In genomic region chr14:27376115-27376648, GRCm38 (mm10) we compare ENCODE assay signal across 10 mouse cellular contexts. TPM values are rescaled to one million over a fixed set of nuclear protein-coding genes. Genes with fewer than 3 reads are reported as not detected.
A peak's percentile ranks its signal among the peaks of the same experiment; 100 is the strongest.
DNase-seq lines count a peak whose midpoint lies in the region; ATAC-seq and TF ChIP-seq lines count a peak whose summit lies in the region.
"Had no signal": no experiment of that assay in that cellular context is flagged by ENCODE, and none has a peak within 500 bp of the region (broad histone marks: within the 10 kb centered on the region; RNA-seq: fewer than 3 reads in every experiment).

No protein-coding gene starts in this region.

- H3K9ac ChIP-seq in limb, embryonic 14.5 days (ENCODE audit: low read depth, low read length, severe bottlenecking) = no peak overlapping the region
- H3K9ac ChIP-seq in midbrain, postnatal 0 days (replicated peaks; ENCODE audit: low read length, poor library complexity, severe bottlenecking) = no peak overlapping the region
- H3K9ac ChIP-seq: embryonic facial prominence, embryonic 12.5 days had no signal

- peak overlapping the region; percentile 39; the same call in 1 of the 2 replicates for H3K27ac ChIP-seq in limb, embryonic 14.5 days (replicated peaks; ENCODE audit: low read depth, low read length)
- H3K27ac ChIP-seq in midbrain, postnatal 0 days (ENCODE audit: low read depth, low read length) = no peak overlapping the region
- H3K27ac ChIP-seq: embryonic facial prominence, embryonic 12.5 days had no signal

- no peaks in the 10 kb centered on the region for H3K9me3 ChIP-seq in limb, embryonic 14.5 days (ENCODE audit: control insufficient read depth, low read length)
- no peaks in the 10 kb centered on the region for H3K9me3 ChIP-seq in midbrain, postnatal 0 days (ENCODE audit: low read length)
- H3K9me3 ChIP-seq: embryonic facial prominence, embryonic 12.5 days had no signal

- peak; percentile 80 for DNase-seq in heart, adult 11 months
- no peak for DNase-seq in heart, postnatal 36 days
- DNase-seq in urinary bladder, adult 2 months (ENCODE audit: low spot score) = peak; percentile 42
- DNase-seq in urinary bladder, postnatal 10 days (ENCODE audit: low spot score) = no peak
- no peak for DNase-seq in limb, embryonic 14.5 days (ENCODE audit: low spot score)
- peak; percentile 40 for DNase-seq in urinary bladder, postnatal 25 days (ENCODE audit: low spot score)
- no peak for DNase-seq in midbrain, postnatal 0 days (ENCODE audit: low spot score)
- no peak for DNase-seq in T-cell, adult 2 months (ENCODE audit: low spot score)
- DNase-seq: gastrocnemius, postnatal 14 days had no signal

- no peaks in the 10 kb centered on the region for H3K36me3 ChIP-seq in limb, embryonic 14.5 days (ENCODE audit: control insufficient read depth, insufficient read depth, low read length)
- H3K36me3 ChIP-seq in midbrain, postnatal 0 days (ENCODE audit: insufficient read depth, low read length) = no peaks in the 10 kb centered on the region
- H3K36me3 ChIP-seq: embryonic facial prominence, embryonic 12.5 days had no signal

- TF ChIP-seq POLR2A in limb, embryonic 14.5 days (IDR thresholded peaks at IDR 0.05; ENCODE audit: borderline replicate concordance, extremely low read depth, insufficient read depth, insufficient read length) = no peak

- H3K4me3 ChIP-seq in limb, embryonic 14.5 days (replicated peaks; ENCODE audit: low read length) = no peak overlapping the region
- no peak overlapping the region for H3K4me3 ChIP-seq in midbrain, postnatal 0 days (ENCODE audit: low read depth, low read length)
- H3K4me3 ChIP-seq: embryonic facial prominence, embryonic 12.5 days had no signal

- H3K27me3 ChIP-seq in limb, embryonic 14.5 days (ENCODE audit: control insufficient read depth, insufficient read depth, low read length) = no peaks in the 10 kb centered on the region
- H3K27me3 ChIP-seq in midbrain, postnatal 0 days (ENCODE audit: insufficient read depth, low read length) = no peaks in the 10 kb centered on the region
- H3K27me3 ChIP-seq: embryonic facial prominence, embryonic 12.5 days had no signal

- H3K4me1 ChIP-seq in limb, embryonic 14.5 days (ENCODE audit: control insufficient read depth, insufficient read depth, low read length) = peaks cover 11% of the 10 kb centered on the region
- H3K4me1 ChIP-seq in midbrain, postnatal 0 days (ENCODE audit: insufficient read depth, low read length) = no peaks in the 10 kb centered on the region

- TF ChIP-seq CTCF in midbrain, postnatal 0 days (IDR thresholded peaks at IDR 0.05) = no peak

- no peak overlapping the region for H3K4me2 ChIP-seq in limb, embryonic 14.5 days (replicated peaks; ENCODE audit: low read depth, low read length, severe bottlenecking)
- H3K4me2 ChIP-seq in midbrain, postnatal 0 days (ENCODE audit: low read depth, low read length, poor library complexity, severe bottlenecking) = no peak overlapping the region
- H3K4me2 ChIP-seq: embryonic facial prominence, embryonic 12.5 days had no signal

- ATAC-seq in limb, embryonic 14.5 days (ENCODE audit: low FRiP score, low read depth) = no peak
- no peak for ATAC-seq in midbrain, postnatal 0 days (ENCODE audit: low FRiP score)

- intact Hi-C loops in heart, postnatal 36 days (cut with DNase I) = no loop called here

- WGBS in limb, embryonic 14.5 days = 49% methylated on average over 5 of the region's 5 CpGs
- WGBS in midbrain, postnatal 0 days = 63% methylated on average over 5 of the region's 5 CpGs

RNA-seq across cellular contexts. Expression of gene Fam208a, which starts 52.5 kb away (rescaled TPM):
- 10 to 100 TPM; 11.2 to 11.4 TPM for total RNA-seq in heart, postnatal 36 days (2021)
- 33.8 and 40.6 TPM in 2 replicates for polyA plus RNA-seq in urinary bladder, adult 2 months (2012; rRNA removed)
- polyA plus RNA-seq in limb, embryonic 14.5 days (2012; rRNA removed) = 29.8 and 33.1 TPM in 2 replicates
- 11.1 and 11.8 TPM in 2 replicates for polyA plus RNA-seq in limb, embryonic 14.5 days (2014; fragmentation: Nextera tagmentation; extraction: Ambion mirVana)
- total RNA-seq in midbrain, postnatal 0 days (2014; rRNA removed) = 32.9 and 45.7 TPM in 2 replicates
- polyA plus RNA-seq in midbrain, postnatal 0 days (2015; fragmentation: Nextera tagmentation; extraction: Ambion mirVana) = 7.0 and 10.0 TPM in 2 replicates

Comparison
In these comparisons a context has a peak if more than half of its experiments do, and no peak if none do; other contexts are left out.
1. DNase-seq: peak in heart, adult 11 months (single experiment), urinary bladder, adult 2 months (single experiment) and urinary bladder, postnatal 25 days (single experiment); none in heart, postnatal 36 days (0 of 2), urinary bladder, postnatal 10 days (single experiment), limb, embryonic 14.5 days (single experiment), midbrain, postnatal 0 days (single experiment) and T-cell, adult 2 months (single experiment).